Comparison of ENCODE assay signal across 9 mouse cellular contexts in genomic region chr9:121366135-121366863, GRCm38 (mm10).
DNase-seq lines count a peak whose midpoint lies in the region; ATAC-seq lines count a peak whose summit lies in the region.
"Had no signal": no experiment of that assay in that cellular context is flagged by ENCODE, and none has a peak within 500 bp of the region (broad histone marks: within the 10 kb centered on the region; RNA-seq: fewer than 3 reads in every experiment).

No protein-coding gene starts in this region.

- no peak for ATAC-seq in limb, embryonic 13.5 days (ENCODE audit: low FRiP score, low read depth)
- peak; percentile 67 for ATAC-seq in forebrain, embryonic 14.5 days

- WGBS in limb, embryonic 13.5 days: 59% methylated on average over 18 of the region's 18 CpGs
- 65% methylated on average over 18 of the region's 18 CpGs for WGBS in limb, embryonic 10.5 days
- WGBS in forebrain, embryonic 14.5 days: 27% methylated on average over 18 of the region's 18 CpGs

- no peak overlapping the region for H3K4me2 ChIP-seq in limb, embryonic 13.5 days (replicated peaks)
- H3K4me2 ChIP-seq in forebrain, embryonic 14.5 days (ENCODE audit: low read length): peak overlapping the region; percentile 41

- no peak for DNase-seq in limb, embryonic 10.5 days (ENCODE audit: low spot score)
- DNase-seq in brain, adult 2 months (ENCODE audit: low read depth, low spot score): peak; percentile 79
- peak; percentile 89 for DNase-seq in forebrain, embryonic 14.5 days (ENCODE audit: low spot score)
- DNase-seq in layer of hippocampus, adult 8-10 months (ENCODE audit: low spot score in 2 of 2): peak; percentile 82 to 85
- peak; percentile 80 for DNase-seq in right cerebral cortex, postnatal 4 days
- no peak for DNase-seq in natural killer cell, adult 2 months (ENCODE audit: low spot score in 2 of 2)
- no peak for DNase-seq in T-cell, adult 2 months (ENCODE audit: low spot score)

- H3K36me3 ChIP-seq in limb, embryonic 13.5 days: peaks cover 16% of the 10 kb centered on the region
- H3K36me3 ChIP-seq in limb, embryonic 10.5 days: peaks cover 12% of the 10 kb centered on the region; the same call in 1 of the 2 replicates
- peaks cover 11% of the 10 kb centered on the region; the same call in 1 of the 2 replicates for H3K36me3 ChIP-seq in forebrain, embryonic 14.5 days (ENCODE audit: control insufficient read depth, insufficient read depth, low read length)

- no peak overlapping the region for H3K4me3 ChIP-seq in limb, embryonic 13.5 days
- no peak overlapping the region for H3K4me3 ChIP-seq in limb, embryonic 10.5 days
- H3K4me3 ChIP-seq in forebrain, embryonic 14.5 days (ENCODE audit: low read depth, low read length): 0 out of 2 replicates have a peak overlapping the region, but pooled peaks have one; percentile 5

- 0 out of 2 replicates have a peak overlapping the region, but pooled peaks have one; percentile 8 for H3K9ac ChIP-seq in limb, embryonic 13.5 days
- H3K9ac ChIP-seq in forebrain, embryonic 14.5 days (ENCODE audit: low read length): peak overlapping the region; percentile 49

- H3K4me1 ChIP-seq in limb, embryonic 13.5 days: peaks cover 33% of the 10 kb centered on the region
- peaks cover 22% of the 10 kb centered on the region for H3K4me1 ChIP-seq in limb, embryonic 10.5 days
- peaks cover 33% of the 10 kb centered on the region for H3K4me1 ChIP-seq in forebrain, embryonic 14.5 days (ENCODE audit: control insufficient read depth, insufficient read depth, low read length)

- H3K27ac ChIP-seq in limb, embryonic 13.5 days: no peak overlapping the region; the same call in 1 of the 2 replicates
- no peak overlapping the region for H3K27ac ChIP-seq in limb, embryonic 10.5 days
- H3K27ac ChIP-seq in forebrain, embryonic 14.5 days (ENCODE audit: low read depth, low read length): peak overlapping the region; percentile 92
- H3K27ac ChIP-seq: macrophage had no signal

- no peaks in the 10 kb centered on the region for H3K9me3 ChIP-seq in limb, embryonic 13.5 days
- H3K9me3 ChIP-seq in limb, embryonic 10.5 days (replicated peaks): no peaks in the 10 kb centered on the region
- H3K9me3 ChIP-seq in forebrain, embryonic 14.5 days (replicated peaks; ENCODE audit: control insufficient read depth, low read length): no peaks in the 10 kb centered on the region

- no peaks in the 10 kb centered on the region for H3K27me3 ChIP-seq in limb, embryonic 13.5 days
- H3K27me3 ChIP-seq in limb, embryonic 10.5 days (ENCODE audit: low read depth, poor library complexity, severe bottlenecking): no peaks in the 10 kb centered on the region
- no peaks in the 10 kb centered on the region for H3K27me3 ChIP-seq in forebrain, embryonic 14.5 days (replicated peaks; ENCODE audit: control insufficient read depth, insufficient read depth, low read length)

Comparison
In these comparisons a context has a peak if more than half of its experiments do, and no peak if none do; other contexts are left out.
1. DNase-seq: peak in brain, adult 2 months (single experiment), forebrain, embryonic 14.5 days (single experiment), layer of hippocampus, adult 8-10 months (2 of 2) and right cerebral cortex, postnatal 4 days (single experiment); none in limb, embryonic 10.5 days (single experiment), natural killer cell, adult 2 months (0 of 2) and T-cell, adult 2 months (single experiment).